Mouse (Mus musculus): ENCODE measurements around the gene Usp17la. TPM values are rescaled to one million over a fixed set of nuclear protein-coding genes. Genes with fewer than 3 reads are reported as not detected.

Gene Usp17la
- polyA plus RNA-seq, 1 experiment from 2014 or later = not detected

Other genes with a start within 250 kb of the Usp17la start
- not detected in 2 replicates for gene Olfr656, start 243.1 kb upstream of the Usp17la start, polyA plus RNA-seq (2016; fragmentation: Nextera tagmentation; extraction: Ambion mirVana)
- gene Olfr657, start 232.2 kb upstream of the Usp17la start, polyA plus RNA-seq (2016; fragmentation: Nextera tagmentation; extraction: Ambion mirVana) = not detected in 2 replicates
- not detected in 2 replicates for gene Olfr658, start 209.7 kb upstream of the Usp17la start, polyA plus RNA-seq (2016; fragmentation: Nextera tagmentation; extraction: Ambion mirVana)
- gene Olfr659, start 190.3 kb upstream of the Usp17la start, polyA plus RNA-seq (2016; fragmentation: Nextera tagmentation; extraction: Ambion mirVana) = not detected in 2 replicates
- not detected in 2 replicates for gene Olfr661, start 170.5 kb upstream of the Usp17la start, polyA plus RNA-seq (2016; fragmentation: Nextera tagmentation; extraction: Ambion mirVana)
- not detected in 2 replicates for gene Usp17le, start 79.5 kb upstream of the Usp17la start, polyA plus RNA-seq (2016; fragmentation: Nextera tagmentation; extraction: Ambion mirVana)
- gene Usp17lb, start 14.4 kb upstream of the Usp17la start, polyA plus RNA-seq (2016; fragmentation: Nextera tagmentation; extraction: Ambion mirVana) = not detected in 2 replicates
- gene Olfr665, start 21.0 kb downstream of the Usp17la start, polyA plus RNA-seq (2016; fragmentation: Nextera tagmentation; extraction: Ambion mirVana) = not detected in 2 replicates
- gene Olfr666, start 38.9 kb downstream of the Usp17la start, polyA plus RNA-seq (2016; fragmentation: Nextera tagmentation; extraction: Ambion mirVana) = not detected in 2 replicates
- not detected in 2 replicates for gene Olfr667, start 64.5 kb downstream of the Usp17la start, polyA plus RNA-seq (2016; fragmentation: Nextera tagmentation; extraction: Ambion mirVana)
- not detected in 2 replicates for gene Olfr668, start 71.0 kb downstream of the Usp17la start, polyA plus RNA-seq (2016; fragmentation: Nextera tagmentation; extraction: Ambion mirVana)
- not detected in 2 replicates for gene Olfr669, start 77.2 kb downstream of the Usp17la start, polyA plus RNA-seq (2016; fragmentation: Nextera tagmentation; extraction: Ambion mirVana)
- gene Olfr670, start 105.6 kb downstream of the Usp17la start, polyA plus RNA-seq (2016; fragmentation: Nextera tagmentation; extraction: Ambion mirVana) = not detected in 2 replicates
- not detected in 2 replicates for gene Olfr671, start 122.1 kb downstream of the Usp17la start, polyA plus RNA-seq (2016; fragmentation: Nextera tagmentation; extraction: Ambion mirVana)
- not detected in 2 replicates for gene Olfr672, start 145.0 kb downstream of the Usp17la start, polyA plus RNA-seq (2016; fragmentation: Nextera tagmentation; extraction: Ambion mirVana)
- not detected in 2 replicates for gene Olfr675, start 171.5 kb downstream of the Usp17la start, polyA plus RNA-seq (2016; fragmentation: Nextera tagmentation; extraction: Ambion mirVana)
- gene Olfr676, start 175.7 kb downstream of the Usp17la start, polyA plus RNA-seq (2016; fragmentation: Nextera tagmentation; extraction: Ambion mirVana) = not detected in 2 replicates
- not detected in 2 replicates for gene Olfr677, start 194.4 kb downstream of the Usp17la start, polyA plus RNA-seq (2016; fragmentation: Nextera tagmentation; extraction: Ambion mirVana)
- not detected in 2 replicates for gene Olfr678, start 207.5 kb downstream of the Usp17la start, polyA plus RNA-seq (2016; fragmentation: Nextera tagmentation; extraction: Ambion mirVana)
- gene Olfr679, start 224.2 kb downstream of the Usp17la start, polyA plus RNA-seq (2016; fragmentation: Nextera tagmentation; extraction: Ambion mirVana) = not detected in 2 replicates
- gene Olfr680-ps1, start 235.8 kb downstream of the Usp17la start, polyA plus RNA-seq (2016; fragmentation: Nextera tagmentation; extraction: Ambion mirVana) = not detected in 2 replicates

Data from embryonic facial prominence, embryonic 12.5 days (tissue).